Mouse (Mus musculus) heart, postnatal 0 days (tissue): ENCODE results near the gene Rbm6. TPM values are rescaled to one million over a fixed set of nuclear protein-coding genes. Genes with fewer than 3 reads are reported as not detected.

ENCODE experiments used
- ATAC-seq: fragments of 200-750 bp; cut with Nextera tagmentation; 2 replicates; pipeline ENCODE4 v1.8.0; 2017; ENCODE audit warnings: low read depth, moderate number of reproducible peaks, moderate library complexity; ENCODE audit not compliant: insufficient read depth
- DNase-seq: peaks from one replicate; pipeline ENCODE4 v3.0.0-alpha.2; 2016; ENCODE audit warnings: low spot score
- H3K27ac ChIP-seq: fragments of 300-500 bp; sonication (generic); 2 replicates; pipeline ENCODE4 v1.5.1; 2014; ENCODE audit warnings: low read depth, mild to moderate bottlenecking
- H3K27me3 ChIP-seq: fragments of 300-500 bp; sonication (generic); 2 replicates; pipeline ENCODE4 v1.6.1; 2014; ENCODE audit warnings: low read length, mixed read lengths; ENCODE audit not compliant: control insufficient read depth, insufficient read depth
- H3K36me3 ChIP-seq: fragments of 300-500 bp; sonication (generic); replicated peaks from 2 replicates; pipeline ENCODE4 v1.6.1; 2014; ENCODE audit warnings: low read length, mixed read lengths; ENCODE audit not compliant: control insufficient read depth, insufficient read depth
- H3K4me1 ChIP-seq: fragments of 300-500 bp; sonication (generic); 2 replicates; pipeline ENCODE4 v1.6.1; 2014; ENCODE audit warnings: antibody characterized with exemption; ENCODE audit not compliant: control insufficient read depth, insufficient read depth
- H3K4me2 ChIP-seq: fragments of 300-500 bp; sonication (generic); 2 replicates; pipeline ENCODE4 v1.6.1; 2014; ENCODE audit warnings: low read depth, mild to moderate bottlenecking, low read length, moderate library complexity
- H3K4me3 ChIP-seq: fragments of 300-500 bp; sonication (generic); 2 replicates; pipeline ENCODE4 v1.5.1; 2014; ENCODE audit warnings: low read depth, low read length
- H3K9ac ChIP-seq: fragments of 300-500 bp; sonication (generic); replicated peaks from 2 replicates; pipeline ENCODE4 v1.6.1; 2014; ENCODE audit warnings: low read depth, low read length, mixed read lengths
- H3K9me3 ChIP-seq: fragments of 300-500 bp; sonication (generic); replicated peaks from 2 replicates; pipeline ENCODE4 v1.6.1; 2016; ENCODE audit warnings: low read length; ENCODE audit not compliant: control insufficient read depth
- CTCF ChIP-seq: IDR thresholded peaks from 2 replicates; pipeline ENCODE4 v1.5.1; 2016; ENCODE audit warnings: antibody characterized with exemption, control low read depth, low read depth
- EP300 ChIP-seq: IDR thresholded peaks from 2 replicates; pipeline ENCODE4 v1.6.1; 2016; ENCODE audit warnings: antibody characterized with exemption, low read depth
- WGBS: fragments of 180-500 bp; shearing (Covaris S2); extraction: QIAGEN DNeasy Blood & Tissue Kit; methylation state at CpG from one replicate; pipeline ENCODE4 v1.1.7; 2014; 5-methylcytosine and 5-hydroxymethylcytosine counted together
- polyA plus RNA-seq: library from polyadenylated mRNA; unstranded; fragments of >200 nt; fragmentation: Nextera tagmentation; extraction: Ambion mirVana; gene quantifications from 2 replicates; pipeline ENCODE4 v1.2.1, GENCODE M21; 2015
- total RNA-seq: library from RNA; depleted of rRNA; stranded (reverse); fragments of >200 nt; gene quantifications from 2 replicates; pipeline ENCODE4 v1.2.3, GENCODE M21; 2014; ENCODE audit warnings: low replicate concordance; rRNA removed

Gene Rbm6
- total and polyA plus RNA-seq, 2 experiments from 2014 or later, result 28.3 to 35.1 TPM

DNA sequence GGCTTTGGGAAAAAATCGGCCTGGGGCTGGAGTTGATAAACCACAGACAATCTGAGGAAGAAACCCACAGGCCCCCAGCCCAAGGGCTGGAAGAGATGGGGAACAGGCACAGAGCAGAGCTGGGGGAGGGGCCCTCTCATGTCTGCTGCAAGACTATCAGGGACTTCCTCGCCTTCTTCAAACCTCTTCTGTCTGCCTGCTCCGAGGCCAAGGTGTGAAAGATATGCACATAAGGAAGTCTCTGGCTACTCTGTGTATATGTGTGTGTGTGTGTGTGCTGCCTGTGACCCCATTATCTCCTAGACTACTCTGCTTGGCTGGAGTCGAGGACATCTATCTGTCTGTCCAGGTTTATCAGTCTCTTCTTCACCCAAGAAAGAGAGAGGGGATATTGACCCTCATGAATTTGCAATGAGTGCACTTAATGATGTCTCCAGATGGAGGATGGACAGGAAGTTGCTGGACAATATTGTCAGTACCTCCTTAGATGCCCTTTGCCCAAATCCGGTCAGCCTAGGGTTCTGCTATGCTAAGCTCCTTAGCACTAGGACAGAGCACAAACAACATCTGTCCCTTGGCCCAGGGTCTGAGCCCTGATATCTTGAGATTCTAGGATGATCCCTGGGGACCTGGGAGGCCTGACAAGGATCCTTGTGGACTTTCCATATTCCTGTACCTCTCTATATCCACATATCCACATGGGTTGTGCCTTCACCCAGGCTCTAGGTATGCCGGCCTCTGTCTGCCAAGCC, 143.9 kb downstream of the Rbm6 start:
- peaks cover 5% of the 10 kb centered on the region for H3K4me1 ChIP-seq
- H3K9ac ChIP-seq, result no peak overlapping the region
- H3K27me3 ChIP-seq, result no peaks in the 10 kb centered on the region
- ATAC-seq, result no peak
- no peaks in the 10 kb centered on the region for H3K9me3 ChIP-seq
- whole genome bisulfite sequencing, result 49% methylated on average over 6 of the region's 6 CpGs
- no peak overlapping the region for H3K4me3 ChIP-seq
- no peak overlapping the region for H3K4me2 ChIP-seq
- no peak for DNase-seq
- TF ChIP-seq EP300 (no peak), CTCF (no peak)
- no peak overlapping the region for H3K27ac ChIP-seq
- no peaks in the 10 kb centered on the region for H3K36me3 ChIP-seq

DNA sequence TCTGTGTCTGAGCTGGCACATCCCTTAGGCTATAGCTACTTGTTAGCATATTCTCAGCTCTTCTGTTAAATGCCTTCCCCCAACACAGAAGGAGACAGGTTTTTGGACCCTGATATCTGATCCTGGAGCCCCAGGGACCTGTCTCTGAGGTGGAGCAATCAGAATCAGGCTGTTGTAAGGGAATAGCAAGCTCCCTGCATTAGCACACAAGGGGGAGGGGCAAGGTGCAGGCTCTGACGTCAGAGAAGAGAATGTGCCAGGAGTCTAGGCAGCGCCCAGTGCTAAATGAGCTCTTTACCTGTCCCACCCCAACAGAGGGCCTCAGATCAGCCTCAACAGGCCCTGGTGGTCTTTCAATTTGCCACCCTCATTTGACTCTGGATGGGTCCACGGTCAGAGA, 146.0 kb downstream of the Rbm6 start:
- no peak for DNase-seq
- 56% methylated on average over 3 of the region's 3 CpGs for WGBS
- TF ChIP-seq CTCF (no peak), EP300 (no peak)
- Histone ChIP-seq H3K4me3 (no peak overlapping the region), H3K9ac (no peak overlapping the region), H3K4me1 (peaks cover 15% of the 10 kb centered on the region), H3K9me3 (no peaks in the 10 kb centered on the region), H3K27me3 (no peaks in the 10 kb centered on the region), H3K4me2 (no peak overlapping the region), H3K36me3 (no peaks in the 10 kb centered on the region), H3K27ac (no peak overlapping the region)
- no peak for ATAC-seq

DNA sequence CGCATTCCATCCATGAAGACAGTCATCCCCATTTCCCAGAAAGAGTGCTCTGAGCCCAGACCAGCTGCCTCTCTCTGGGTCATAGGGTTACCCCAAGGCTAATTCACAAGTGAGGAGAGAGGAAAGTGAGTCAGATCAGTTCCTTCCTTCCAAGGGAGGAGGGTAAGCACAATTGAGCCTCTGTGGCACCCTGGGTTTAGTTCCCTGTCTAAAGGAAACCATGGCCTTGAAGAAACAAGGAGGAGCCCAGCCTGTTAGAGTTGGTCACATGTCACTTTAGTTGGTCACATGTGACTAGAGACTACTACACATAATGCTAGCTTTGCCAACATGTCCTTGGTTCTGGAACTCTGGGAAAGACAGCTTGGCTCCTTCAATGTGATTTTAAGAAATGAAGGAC, 148.2 kb downstream of the Rbm6 start:
- TF ChIP-seq EP300 (no peak), CTCF (no peak)
- ATAC-seq, result peak; percentile 50; the same call in 1 of the 2 replicates
- DNase-seq, result no peak
- H3K4me1 ChIP-seq, result peaks cover 15% of the 10 kb centered on the region
- no peaks in the 10 kb centered on the region; the same call in 1 of the 2 replicates for H3K27me3 ChIP-seq
- no peak overlapping the region for H3K4me2 ChIP-seq
- H3K9ac ChIP-seq, result no peak overlapping the region
- no peak overlapping the region for H3K4me3 ChIP-seq
- 85% methylated on average over 1 of the region's 1 CpGs for WGBS
- H3K27ac ChIP-seq, result peak overlapping the region; percentile 74
- H3K36me3 ChIP-seq, result no peaks in the 10 kb centered on the region
- H3K9me3 ChIP-seq, result no peaks in the 10 kb centered on the region

GRCm38 (mm10) chr9:107723794-107724531, 149.1 kb downstream of the Rbm6 start:
- DNase-seq (peak; percentile 84), ATAC-seq (peak; percentile 77)
- H3K27me3 ChIP-seq, result no peaks in the 10 kb centered on the region; the same call in 1 of the 2 replicates
- no peaks in the 10 kb centered on the region for H3K9me3 ChIP-seq
- no peak overlapping the region for H3K4me3 ChIP-seq
- WGBS, result 5% methylated on average over 9 of the region's 11 CpGs
- H3K36me3 ChIP-seq, result no peaks in the 10 kb centered on the region
- H3K9ac ChIP-seq, result no peak overlapping the region
- TF ChIP-seq CTCF (no peak), EP300 (no peak)
- peaks cover 15% of the 10 kb centered on the region for H3K4me1 ChIP-seq
- peak overlapping the region; percentile 74 for H3K27ac ChIP-seq
- H3K4me2 ChIP-seq, result peak overlapping the region; percentile 32

Other genes with a start within 250 kb of the Rbm6 start
- gene Gnai2, start 237.9 kb downstream of the Rbm6 start, total RNA-seq, result 472 and 473 TPM in 2 replicates
- 291 and 295 TPM in 2 replicates for gene Gnai2, start 237.9 kb downstream of the Rbm6 start, polyA plus RNA-seq
- gene Slc38a3, start 203.7 kb downstream of the Rbm6 start, total RNA-seq, result 8.9 and 16.9 TPM in 2 replicates
- gene Slc38a3, start 203.7 kb downstream of the Rbm6 start, polyA plus RNA-seq, result 2.7 and 4.0 TPM in 2 replicates
- not detected in 2 replicates for gene Gnat1, start 193.5 kb downstream of the Rbm6 start, total RNA-seq
- 0.25 and 0.33 TPM in 2 replicates for gene Gnat1, start 193.5 kb downstream of the Rbm6 start, polyA plus RNA-seq
- 38.4 and 59.5 TPM in 2 replicates for gene Sema3f, start 162.8 kb downstream of the Rbm6 start, total RNA-seq
- 2.6 and 2.7 TPM in 2 replicates for gene Sema3f, start 162.8 kb downstream of the Rbm6 start, polyA plus RNA-seq
- 53.5 and 90.6 TPM in 2 replicates for gene Rbm5, start 102.2 kb downstream of the Rbm6 start, total RNA-seq
- 81.7 and 88.9 TPM in 2 replicates for gene Rbm5, start 102.2 kb downstream of the Rbm6 start, polyA plus RNA-seq
- 12.1 and 16.4 TPM in 2 replicates for gene Mon1a, start 14.9 kb upstream of the Rbm6 start, total RNA-seq
- 9.9 TPM in 2 replicates for gene Mon1a, start 14.9 kb upstream of the Rbm6 start, polyA plus RNA-seq
- gene Mst1r, start 33.6 kb upstream of the Rbm6 start, total RNA-seq, result 1.8 and 20.1 TPM in 2 replicates
- gene Mst1r, start 33.6 kb upstream of the Rbm6 start, polyA plus RNA-seq, result 0.74 and 1.2 TPM in 2 replicates
- not detected in 2 replicates for gene Actl11, start 55.2 kb upstream of the Rbm6 start, total RNA-seq
- not detected in 2 replicates for gene Actl11, start 55.2 kb upstream of the Rbm6 start, polyA plus RNA-seq
- gene Camkv, start 62.4 kb upstream of the Rbm6 start, total RNA-seq, result 0.15 TPM in 1 of 2 replicates, not detected in the other
- gene Camkv, start 62.4 kb upstream of the Rbm6 start, polyA plus RNA-seq, result 0.03 TPM in 1 of 2 replicates, not detected in the other
- 4.8 and 10.0 TPM in 2 replicates for gene Traip, start 76.9 kb upstream of the Rbm6 start, total RNA-seq
- 2.3 and 3.3 TPM in 2 replicates for gene Traip, start 76.9 kb upstream of the Rbm6 start, polyA plus RNA-seq
- 52.0 and 55.6 TPM in 2 replicates for gene Uba7, start 102.3 kb upstream of the Rbm6 start, total RNA-seq
- 16.4 and 18.0 TPM in 2 replicates for gene Uba7, start 102.3 kb upstream of the Rbm6 start, polyA plus RNA-seq
- gene Gm20661, start 109.8 kb upstream of the Rbm6 start, total RNA-seq, result 0.19 and 4.6 TPM in 2 replicates
- 0.52 and 0.57 TPM in 2 replicates for gene Gm20661, start 109.8 kb upstream of the Rbm6 start, polyA plus RNA-seq
- gene Inka1, start 112.6 kb upstream of the Rbm6 start, total RNA-seq, result 34.0 and 34.3 TPM in 2 replicates
- gene Inka1, start 112.6 kb upstream of the Rbm6 start, polyA plus RNA-seq, result 37.0 and 38.4 TPM in 2 replicates
- gene Cdhr4, start 119.3 kb upstream of the Rbm6 start, total RNA-seq, result 1.5 and 10.0 TPM in 2 replicates
- gene Cdhr4, start 119.3 kb upstream of the Rbm6 start, polyA plus RNA-seq, result 1.3 and 1.7 TPM in 2 replicates
- gene Gm20662, start 123.1 kb upstream of the Rbm6 start, total RNA-seq, result 1.8 TPM in 1 of 2 replicates, not detected in the other
- 0.56 and 0.62 TPM in 2 replicates for gene Gm20662, start 123.1 kb upstream of the Rbm6 start, polyA plus RNA-seq
- gene Ip6k1, start 129.3 kb upstream of the Rbm6 start, total RNA-seq, result 102 and 132 TPM in 2 replicates
- gene Ip6k1, start 129.3 kb upstream of the Rbm6 start, polyA plus RNA-seq, result 25.4 and 27.6 TPM in 2 replicates
- 13.1 and 18.1 TPM in 2 replicates for gene Gmppb, start 176.0 kb upstream of the Rbm6 start, total RNA-seq
- gene Gmppb, start 176.0 kb upstream of the Rbm6 start, polyA plus RNA-seq, result 15.7 and 17.2 TPM in 2 replicates
- 1.4 and 7.6 TPM in 2 replicates for gene Amigo3, start 179.9 kb upstream of the Rbm6 start, total RNA-seq
- 1.4 and 1.6 TPM in 2 replicates for gene Amigo3, start 179.9 kb upstream of the Rbm6 start, polyA plus RNA-seq
- gene Mst1, start 207.2 kb upstream of the Rbm6 start, total RNA-seq, result not detected in 2 replicates
- gene Mst1, start 207.2 kb upstream of the Rbm6 start, polyA plus RNA-seq, result 0.07 TPM in 1 of 2 replicates, not detected in the other
- gene Rnf123, start 210.1 kb upstream of the Rbm6 start, total RNA-seq, result 40.5 and 60.2 TPM in 2 replicates
- gene Rnf123, start 210.1 kb upstream of the Rbm6 start, polyA plus RNA-seq, result 24.6 and 32.9 TPM in 2 replicates
- gene Apeh, start 221.4 kb upstream of the Rbm6 start, total RNA-seq, result 36.5 and 43.5 TPM in 2 replicates
- 32.8 TPM in 2 replicates for gene Apeh, start 221.4 kb upstream of the Rbm6 start, polyA plus RNA-seq